Mouse (Mus musculus): ENCODE results near the gene Tex45.
A peak's percentile ranks its signal among the peaks of the same experiment; 100 is the strongest.

Gene Tex45

GRCm38 (mm10) chr8:3485192-3485591 is 14.5 kb downstream of the Tex45 start:
- DNase-seq (ENCODE audit: low read depth, low spot score): no peak

- DNase-seq (ENCODE audit: low read depth, low spot score): no peak
These were observed 22.5 kb downstream of the Tex45 start, which contains the start of gene Zfp358 for GRCm38 (mm10) chr8:3492901-3493844. Zfp358 (plus strand) TSS chr8:3493138.

- DNase-seq (ENCODE audit: low read depth, low spot score): no peak
These were observed 23.2 kb downstream of the Tex45 start for GRCm38 (mm10) chr8:3493845-3494208.

DNA sequence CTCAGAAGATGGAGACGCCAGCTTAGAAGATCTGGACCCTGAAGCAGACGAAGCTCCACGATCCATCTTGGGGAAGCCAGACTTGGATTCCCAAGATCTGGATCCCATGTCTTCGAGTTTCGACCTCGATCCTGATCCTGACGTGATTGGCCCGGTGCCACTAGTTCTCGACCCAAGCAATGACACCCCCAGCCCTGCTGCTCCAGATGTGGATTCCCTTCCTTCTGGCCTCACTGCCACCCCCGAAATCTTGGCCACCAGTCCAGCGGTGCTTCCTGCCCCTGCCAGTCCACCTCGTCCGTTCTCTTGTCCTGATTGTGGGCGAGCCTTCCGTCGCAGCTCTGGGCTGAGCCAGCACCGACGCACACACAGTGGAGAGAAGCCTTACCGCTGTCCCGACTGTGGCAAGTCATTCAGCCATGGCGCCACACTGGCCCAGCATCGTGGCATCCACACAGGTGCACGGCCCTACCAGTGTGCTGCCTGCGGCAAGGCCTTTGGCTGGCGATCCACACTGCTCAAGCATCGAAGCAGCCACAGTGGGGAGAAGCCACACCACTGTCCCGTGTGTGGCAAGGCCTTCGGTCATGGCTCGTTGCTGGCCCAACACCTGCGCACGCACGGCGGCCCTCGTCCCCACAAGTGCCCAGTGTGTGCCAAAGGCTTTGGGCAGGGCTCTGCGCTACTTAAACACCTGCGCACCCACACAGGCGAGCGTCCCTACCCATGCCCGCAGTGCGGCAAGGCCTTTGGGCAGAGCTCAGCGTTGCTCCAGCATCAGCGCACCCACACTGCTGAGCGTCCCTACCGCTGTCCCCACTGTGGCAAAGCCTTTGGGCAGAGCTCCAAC is 25.1 kb downstream of the Tex45 start:
- DNase-seq (ENCODE audit: low read depth, low spot score): no peak

DNA sequence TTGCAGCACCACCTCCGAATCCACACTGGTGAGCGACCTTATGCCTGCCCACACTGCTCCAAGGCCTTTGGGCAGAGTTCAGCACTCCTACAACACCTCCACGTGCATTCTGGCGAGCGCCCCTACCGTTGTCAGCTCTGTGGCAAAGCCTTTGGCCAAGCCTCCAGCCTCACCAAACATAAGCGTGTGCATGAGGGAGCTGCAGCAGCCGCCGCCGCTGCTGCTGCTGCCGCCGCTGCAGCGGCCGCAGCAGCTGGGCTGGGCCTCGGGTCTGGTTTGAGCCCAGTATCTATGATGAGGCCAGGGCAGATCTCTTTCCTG is 25.7 kb downstream of the Tex45 start:
- DNase-seq (ENCODE audit: low read depth, low spot score): no peak

DNA sequence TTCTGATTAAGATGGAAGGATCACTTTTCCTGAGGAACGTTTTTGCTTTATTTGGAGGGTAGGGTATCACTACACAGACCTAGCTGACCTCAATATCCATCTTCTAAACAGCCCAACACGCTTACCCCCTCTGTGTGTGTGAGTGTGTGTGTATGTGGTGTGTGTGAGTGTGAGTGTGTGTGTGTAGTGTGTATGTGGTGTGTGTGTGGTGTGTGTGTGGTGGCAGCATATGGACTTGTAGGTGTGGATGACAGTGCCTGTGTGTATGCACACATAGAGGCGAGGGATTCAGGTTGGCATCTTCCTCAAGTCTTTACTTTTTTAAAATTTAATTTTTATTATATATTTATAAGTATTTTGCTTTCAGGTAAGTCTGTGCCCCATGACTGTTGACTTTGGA is 27.9 kb downstream of the Tex45 start:
- no peak for DNase-seq (ENCODE audit: low read depth, low spot score)

- no peak for DNase-seq (ENCODE audit: low read depth, low spot score)
These were observed 29.1 kb downstream of the Tex45 start for GRCm38 (mm10) chr8:3499751-3500150.

DNA sequence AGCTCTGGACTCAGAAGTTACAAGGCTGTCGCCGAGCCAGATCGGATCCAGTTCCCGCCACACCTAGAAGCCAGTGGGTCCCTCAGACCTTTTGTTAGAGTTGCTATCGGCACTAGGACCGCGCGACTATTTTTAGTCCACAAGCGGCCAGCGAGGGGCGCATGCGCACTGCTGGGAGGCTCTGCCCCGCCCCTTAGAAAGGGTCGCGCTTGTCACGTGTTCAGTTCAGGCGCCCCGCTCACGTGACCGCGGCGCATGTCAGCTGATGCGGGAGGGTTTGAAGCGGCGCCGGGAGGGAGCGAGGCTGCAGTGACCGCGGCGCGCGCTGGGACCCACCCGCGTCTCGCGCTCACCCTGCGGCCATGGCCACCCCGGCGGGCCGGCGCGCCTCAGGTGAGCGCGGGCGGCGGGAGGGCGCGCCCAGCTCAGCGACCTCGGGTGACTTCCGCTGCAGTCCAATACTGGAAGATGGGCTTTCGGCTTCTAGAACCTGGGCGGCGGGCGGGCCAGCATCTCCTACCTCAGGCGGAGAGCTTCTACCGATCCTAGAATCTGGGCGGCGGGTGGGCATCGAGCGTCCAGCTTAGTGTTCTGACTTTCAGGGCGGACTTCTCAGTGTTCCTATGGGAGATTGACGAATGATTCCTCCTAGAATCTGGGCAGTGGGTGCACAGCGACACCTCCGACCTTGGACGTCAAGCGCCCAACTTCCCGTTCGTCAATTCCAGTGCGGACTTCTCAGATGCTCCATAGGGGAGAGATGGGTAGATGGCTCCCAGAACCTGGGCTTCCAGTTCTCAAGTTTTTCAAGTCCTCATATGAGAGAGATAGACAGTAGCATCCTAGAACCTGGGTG is 29.8 kb downstream of the Tex45 start, which contains the start of gene Mcoln1:
Mcoln1 (plus strand) TSS at position 223 of the 856 bp plus-strand sequence.
- DNase-seq (ENCODE audit: low read depth, low spot score): peak; percentile 97

- no peak for DNase-seq (ENCODE audit: low read depth, low spot score)
These were observed 31.6 kb downstream of the Tex45 start for GRCm38 (mm10) chr8:3502217-3502616.

DNA sequence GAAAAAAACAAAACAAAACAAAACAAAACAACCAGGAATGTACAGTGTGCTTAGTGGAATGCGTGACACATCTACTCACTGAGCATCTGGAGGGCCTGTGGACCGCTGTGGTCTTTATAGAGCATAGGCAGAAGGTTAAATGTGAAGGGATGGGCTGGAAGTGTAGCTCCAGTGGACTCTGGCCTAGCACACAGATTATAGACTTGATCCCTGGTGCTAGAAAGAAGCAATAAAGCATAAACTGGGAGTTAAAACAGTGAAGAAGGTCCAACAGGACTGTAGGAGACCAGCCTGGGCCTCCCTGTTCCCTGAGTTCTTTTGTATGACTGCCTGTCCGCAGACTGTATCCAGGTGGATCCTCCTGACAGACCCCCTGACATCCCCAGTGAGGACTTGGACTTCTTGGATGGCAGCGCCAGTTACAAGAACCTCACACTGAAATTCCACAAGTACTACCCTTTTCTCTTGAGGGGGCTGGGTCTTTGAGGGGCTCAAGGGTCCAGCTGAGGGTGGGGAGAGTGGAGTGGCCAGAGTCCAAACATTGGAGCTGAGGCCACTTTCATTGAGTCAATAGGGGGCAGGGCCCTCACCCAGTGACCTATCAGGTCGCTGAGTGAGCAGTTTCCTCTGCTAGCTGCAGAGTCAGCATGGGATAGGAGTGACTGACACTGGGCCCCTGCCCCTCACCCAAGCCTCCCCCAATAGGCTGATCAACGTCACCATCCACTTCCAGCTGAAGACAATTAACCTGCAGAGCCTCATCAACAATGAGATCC is 37.5 kb downstream of the Tex45 start:
- DNase-seq (ENCODE audit: low read depth, low spot score): no peak

DNA sequence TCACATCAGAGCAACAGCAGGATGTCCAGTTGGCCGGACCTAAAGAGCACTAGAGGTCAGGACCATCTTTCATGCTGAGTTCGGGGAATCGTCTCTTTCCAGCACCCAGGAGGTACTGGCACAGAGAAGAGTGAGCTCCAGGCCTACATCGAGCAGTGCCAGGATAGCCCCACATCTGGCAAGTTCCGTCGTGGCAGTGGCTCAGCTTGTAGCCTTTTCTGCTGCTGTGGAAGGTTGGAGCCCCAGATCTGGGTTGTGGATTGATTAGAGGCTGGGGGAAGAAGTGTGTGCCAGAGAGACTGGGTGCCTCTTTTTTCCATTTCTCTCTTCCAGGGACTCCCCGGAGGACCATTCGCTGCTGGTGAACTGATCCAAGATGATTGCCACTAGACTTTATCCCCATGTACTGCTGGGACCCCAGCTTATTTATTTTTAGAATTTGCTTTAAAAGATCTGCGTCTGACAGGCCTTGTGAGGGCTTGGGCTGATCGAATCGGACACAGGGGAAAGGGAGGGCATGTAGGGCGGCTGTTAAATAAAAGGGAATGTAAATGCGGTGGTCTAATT is 44.1 kb downstream of the Tex45 start:
- DNase-seq (ENCODE audit: low read depth, low spot score): no peak

DNA sequence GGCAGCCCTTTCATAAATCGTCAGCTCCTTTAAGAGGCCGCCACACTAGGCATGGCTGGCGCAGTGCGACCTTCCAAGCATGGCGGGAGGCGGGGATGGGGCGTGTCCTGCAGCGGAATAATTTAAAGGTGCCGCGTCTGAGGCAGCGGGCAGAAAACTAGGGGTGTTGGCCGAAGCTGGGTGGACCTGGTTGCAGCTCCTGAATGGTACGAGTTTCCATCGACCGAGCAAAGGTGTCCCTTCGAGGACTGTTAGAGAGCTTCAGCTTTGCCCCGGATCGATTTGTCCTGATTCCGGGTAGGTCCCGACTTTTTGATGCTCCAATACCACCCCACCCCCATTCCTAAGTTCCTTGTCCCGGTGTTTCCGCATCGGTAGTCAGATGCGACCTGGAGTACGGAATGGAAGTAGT is 44.6 kb downstream of the Tex45 start, which contains the start of gene Pnpla6:
Pnpla6 (plus strand) TSS at position 125 of the 412 bp plus-strand sequence.
- peak; percentile 65 for DNase-seq (ENCODE audit: low read depth, low spot score)

DNA sequence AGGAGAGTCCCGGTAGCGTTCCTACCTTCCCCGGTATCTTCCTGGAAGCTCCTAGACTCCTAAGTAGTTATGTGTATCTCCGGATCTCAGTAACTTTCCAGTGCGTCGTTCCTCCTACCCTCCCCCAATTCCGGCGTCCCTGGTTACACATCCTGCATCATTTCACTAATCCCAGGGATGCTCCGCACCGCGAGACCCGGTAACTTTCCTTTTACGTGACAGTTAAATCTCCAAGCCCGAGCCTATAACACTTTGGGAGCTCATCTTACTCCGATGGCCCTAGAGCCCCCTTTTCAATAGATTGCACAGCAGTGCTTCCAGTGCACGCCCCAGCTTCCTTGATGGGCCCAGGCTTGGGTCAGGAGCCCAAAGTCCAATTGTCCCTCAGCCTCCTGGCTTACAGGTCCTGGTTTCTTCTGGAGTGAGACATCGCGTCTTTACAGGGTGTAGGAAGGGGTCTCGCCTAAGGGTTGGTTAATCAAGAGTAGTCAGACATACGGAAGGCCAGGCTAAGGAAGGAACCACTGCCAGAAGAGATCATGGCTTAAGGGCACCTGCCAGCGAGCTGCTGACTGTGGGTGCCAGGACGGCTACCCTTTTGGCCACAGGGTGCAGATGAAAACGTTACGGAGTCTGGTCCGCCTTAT is 45.2 kb downstream of the Tex45 start:
- no peak for DNase-seq (ENCODE audit: low read depth, low spot score)

- peak; percentile 84 for DNase-seq (ENCODE audit: low read depth, low spot score)
These were observed 45.9 kb downstream of the Tex45 start for GRCm38 (mm10) chr8:3516450-3517116.

DNA sequence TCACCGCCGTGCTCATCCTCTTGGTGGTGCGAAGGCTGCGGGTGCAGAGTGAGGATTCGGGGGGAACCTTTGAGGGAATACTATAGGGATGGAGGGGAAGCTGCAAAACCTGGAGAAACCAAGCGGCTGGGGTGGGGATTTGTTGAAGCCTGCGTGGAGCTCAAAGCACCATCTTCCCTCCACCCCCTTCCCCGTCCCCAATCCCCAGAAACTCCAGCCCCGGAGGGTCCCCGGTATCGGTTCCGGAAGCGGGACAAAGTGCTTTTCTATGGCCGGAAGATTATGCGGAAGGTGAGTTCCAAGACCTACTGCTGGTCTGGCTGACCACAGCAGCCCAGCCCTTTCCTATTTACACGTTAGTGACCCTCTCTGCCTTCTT is 46.4 kb downstream of the Tex45 start:
- no peak for DNase-seq (ENCODE audit: low read depth, low spot score)

GRCm38 (mm10) chr8:3522007-3522697 is 51.5 kb downstream of the Tex45 start:
- peak; percentile 68 for DNase-seq (ENCODE audit: low read depth, low spot score)

- no peak for DNase-seq (ENCODE audit: low read depth, low spot score)
These were observed 60.2 kb downstream of the Tex45 start for GRCm38 (mm10) chr8:3530816-3531215.

- no peak for DNase-seq (ENCODE audit: low read depth, low spot score)
These were observed 61.3 kb downstream of the Tex45 start for GRCm38 (mm10) chr8:3531936-3532335.
